Mouse (Mus musculus) brain, embryonic 14.5 days (tissue): Measurements from ENCODE around the gene Ube2l3.

Experiments used
- CTCF ChIP-seq: fragments of 200-500 bp; IDR thresholded peaks from 2 replicates; pipeline ENCODE4 v1.5.1; 2012; ENCODE audit warnings: inconsistent platforms, mild to moderate bottlenecking, moderate library complexity, borderline replicate concordance; ENCODE audit not compliant: insufficient read depth, insufficient read length; ENCODE audit errors: extremely low read depth
- POLR2A ChIP-seq: fragments of 200-500 bp; IDR thresholded peaks from 2 replicates; pipeline ENCODE4 v1.6.1; 2012; ENCODE audit warnings: mild to moderate bottlenecking, inconsistent platforms, borderline replicate concordance; ENCODE audit not compliant: poor library complexity, insufficient read depth, insufficient read length, severe bottlenecking; ENCODE audit errors: extremely low read depth

GRCm38 (mm10) chr16:17179706-17180105 is 22.7 kb downstream of the Ube2l3 start:
- no peak for TF ChIP-seq CTCF
- TF ChIP-seq POLR2A: no peak
